Mouse (Mus musculus): Measurements from ENCODE around the gene Zfp422. TPM values are rescaled to one million over a fixed set of nuclear protein-coding genes. Genes with fewer than 3 reads are reported as not detected.
A peak's percentile ranks its signal among the peaks of the same experiment; 100 is the strongest.
"Not testable (repeated sequence)": the region's sequence is repeated elsewhere in the genome, so short reads cannot be mapped to it uniquely, and the experiment has no call there.

The Zfp422 gene
- polyA plus RNA-seq, 1 experiment from 2014 or later: 170 TPM

DNA sequence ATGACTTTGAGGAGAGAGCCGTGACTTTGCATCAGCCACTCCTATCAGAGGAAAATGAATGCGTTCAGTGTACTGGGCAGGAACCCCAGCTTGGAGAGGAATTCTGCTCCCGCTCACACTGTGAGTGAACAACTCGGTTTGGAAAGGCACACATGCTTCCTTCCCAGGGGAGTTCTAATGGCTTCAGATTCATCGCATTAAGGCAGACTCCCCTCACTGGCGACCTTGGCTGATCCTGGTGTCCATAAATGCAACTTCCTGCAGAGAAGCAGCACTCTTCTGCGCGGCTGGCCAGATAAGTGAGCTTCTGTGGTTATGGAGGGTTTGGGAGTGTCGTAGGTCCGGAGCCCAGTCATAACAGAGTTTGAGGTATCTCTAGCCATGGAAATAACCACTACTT, 967 bp upstream of the Zfp422 start:
- Histone ChIP-seq H3K4me2 (replicated peaks; ENCODE audit: low read depth, low read length) (no peak overlapping the region), H3K27ac (ENCODE audit: low read length) (no peak overlapping the region), H3K4me1 (ENCODE audit: control insufficient read depth, insufficient read depth, low read length) (0 out of 2 replicates have a peak, but pooled peaks cover 3% of the 10 kb centered on the region), H3K36me3 (ENCODE audit: control insufficient read depth, insufficient read depth, low read length) (peaks cover 5% of the 10 kb centered on the region), H3K4me3 (ENCODE audit: low read depth, low read length) (no peak overlapping the region), H3K27me3 (ENCODE audit: control insufficient read depth, insufficient read depth, low read length) (no peaks in the 10 kb centered on the region), H3K9ac (replicated peaks; ENCODE audit: low read depth, low read length) (no peak overlapping the region), H3K9me3 (ENCODE audit: control insufficient read depth, low read depth, low read length) (no peaks in the 10 kb centered on the region)
- WGBS: 86% methylated on average over 10 of the region's 10 CpGs
- no peak for ATAC-seq (ENCODE audit: insufficient number of reproducible peaks, insufficient read depth, low FRiP score, low read depth)

GRCm38 (mm10) chr6:116628095-116628494, 704 bp downstream of the Zfp422 start:
- Histone ChIP-seq H3K27me3 (ENCODE audit: control insufficient read depth, insufficient read depth, low read length) (no peaks in the 10 kb centered on the region), H3K27ac (ENCODE audit: low read length) (peak overlapping the region; percentile 89), H3K4me2 (replicated peaks; ENCODE audit: low read depth, low read length) (peak overlapping the region; percentile 64), H3K9ac (replicated peaks; ENCODE audit: low read depth, low read length) (peak overlapping the region; percentile 91), H3K9me3 (ENCODE audit: control insufficient read depth, low read depth, low read length) (no peaks in the 10 kb centered on the region), H3K4me1 (ENCODE audit: control insufficient read depth, insufficient read depth, low read length) (0 out of 2 replicates have a peak, but pooled peaks cover 3% of the 10 kb centered on the region), H3K4me3 (ENCODE audit: low read depth, low read length) (peak overlapping the region; percentile 88), H3K36me3 (ENCODE audit: control insufficient read depth, insufficient read depth, low read length) (peaks cover 9% of the 10 kb centered on the region)
- ATAC-seq (ENCODE audit: insufficient number of reproducible peaks, insufficient read depth, low FRiP score, low read depth): no peak
- 11% methylated on average over 9 of the region's 9 CpGs for WGBS

- H3K36me3 ChIP-seq (ENCODE audit: control insufficient read depth, insufficient read depth, low read length); H3K4me1 ChIP-seq (ENCODE audit: control insufficient read depth, insufficient read depth, low read length); H3K27me3 ChIP-seq (ENCODE audit: control insufficient read depth, insufficient read depth, low read length); H3K4me3 ChIP-seq (ENCODE audit: low read depth, low read length); H3K27ac ChIP-seq (ENCODE audit: low read length); ATAC-seq (ENCODE audit: insufficient number of reproducible peaks, insufficient read depth, low FRiP score, low read depth); H3K9me3 ChIP-seq (ENCODE audit: control insufficient read depth, low read depth, low read length); H3K9ac ChIP-seq (replicated peaks; ENCODE audit: low read depth, low read length); H3K4me2 ChIP-seq (replicated peaks; ENCODE audit: low read depth, low read length): not testable (repeated sequence)
- 95% methylated on average over 9 of the region's 9 CpGs for WGBS
Measured at GRCm38 (mm10) chr6:116626417-116626816, 2.4 kb downstream of the Zfp422 start.

DNA sequence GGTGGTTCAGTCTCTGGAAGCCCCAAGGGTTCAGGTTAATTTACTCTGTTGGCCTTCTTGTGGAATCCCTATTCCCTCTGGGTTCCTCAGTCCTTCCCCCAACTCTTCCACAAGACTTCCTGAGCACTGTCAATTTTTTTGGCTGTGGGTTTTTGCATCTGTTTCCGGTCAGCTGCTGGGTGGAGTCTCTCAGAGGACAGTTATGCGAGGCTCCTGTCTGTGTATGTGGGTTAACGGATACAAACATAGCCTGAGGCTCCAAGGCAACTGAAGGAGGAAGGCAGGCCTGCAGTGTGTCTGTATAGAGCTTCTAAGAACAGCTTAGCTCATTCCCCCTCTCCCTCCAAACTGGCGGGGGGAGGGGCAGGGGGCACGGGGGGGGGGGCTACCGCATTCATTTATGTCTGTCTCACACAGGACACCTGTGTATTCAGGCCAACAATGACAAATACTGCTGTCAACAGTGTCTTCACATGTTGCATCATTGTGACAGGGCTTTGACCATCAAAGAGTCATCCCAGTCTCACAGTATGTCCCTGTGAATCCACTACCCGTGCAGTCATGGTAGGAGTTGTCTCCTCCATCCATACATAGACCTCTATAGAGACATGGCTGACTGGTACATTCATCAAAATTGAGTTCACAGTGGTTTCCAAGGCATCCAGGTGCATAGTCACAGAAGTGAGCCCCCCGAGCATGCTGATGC, 7.3 kb downstream of the Zfp422 start:
- Histone ChIP-seq H3K9ac (replicated peaks; ENCODE audit: low read depth, low read length) (no peak overlapping the region), H3K27ac (ENCODE audit: low read length) (no peak overlapping the region), H3K4me1 (ENCODE audit: control insufficient read depth, insufficient read depth, low read length) (no peaks in the 10 kb centered on the region), H3K27me3 (ENCODE audit: control insufficient read depth, insufficient read depth, low read length) (no peaks in the 10 kb centered on the region), H3K36me3 (ENCODE audit: control insufficient read depth, insufficient read depth, low read length) (peaks cover 8% of the 10 kb centered on the region), H3K4me2 (replicated peaks; ENCODE audit: low read depth, low read length) (no peak overlapping the region), H3K4me3 (ENCODE audit: low read depth, low read length) (no peak overlapping the region), H3K9me3 (ENCODE audit: control insufficient read depth, low read depth, low read length) (no peaks in the 10 kb centered on the region)
- WGBS: 55% methylated on average over 8 of the region's 8 CpGs
- no peak for ATAC-seq (ENCODE audit: insufficient number of reproducible peaks, insufficient read depth, low FRiP score, low read depth)

DNA sequence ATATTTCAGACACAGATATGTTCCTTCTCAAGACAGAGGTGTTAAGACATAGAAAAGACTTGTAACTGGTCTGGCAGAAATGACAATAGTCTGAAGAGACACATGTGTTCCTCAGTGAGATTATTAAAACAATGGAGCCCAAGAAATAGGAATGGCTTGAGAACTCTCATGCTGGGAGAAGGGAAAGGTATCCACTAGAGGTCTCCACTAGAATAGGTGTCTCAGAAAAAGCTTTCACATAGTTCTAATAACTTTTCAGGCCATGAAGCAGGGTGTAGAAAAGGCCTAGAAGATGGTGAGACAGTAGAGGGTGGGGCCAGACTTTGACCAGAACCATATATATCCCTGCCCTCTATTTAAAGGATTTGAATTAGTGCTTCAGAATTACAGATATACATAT, 10.7 kb downstream of the Zfp422 start:
- Histone ChIP-seq H3K9ac (replicated peaks; ENCODE audit: low read depth, low read length) (no peak overlapping the region), H3K4me3 (ENCODE audit: low read depth, low read length) (no peak overlapping the region), H3K9me3 (ENCODE audit: control insufficient read depth, low read depth, low read length) (no peaks in the 10 kb centered on the region), H3K4me2 (replicated peaks; ENCODE audit: low read depth, low read length) (no peak overlapping the region), H3K4me1 (ENCODE audit: control insufficient read depth, insufficient read depth, low read length) (no peaks in the 10 kb centered on the region), H3K27me3 (ENCODE audit: control insufficient read depth, insufficient read depth, low read length) (no peaks in the 10 kb centered on the region), H3K36me3 (ENCODE audit: control insufficient read depth, insufficient read depth, low read length) (no peaks in the 10 kb centered on the region), H3K27ac (ENCODE audit: low read length) (no peak overlapping the region)
- no peak for ATAC-seq (ENCODE audit: insufficient number of reproducible peaks, insufficient read depth, low FRiP score, low read depth)

DNA sequence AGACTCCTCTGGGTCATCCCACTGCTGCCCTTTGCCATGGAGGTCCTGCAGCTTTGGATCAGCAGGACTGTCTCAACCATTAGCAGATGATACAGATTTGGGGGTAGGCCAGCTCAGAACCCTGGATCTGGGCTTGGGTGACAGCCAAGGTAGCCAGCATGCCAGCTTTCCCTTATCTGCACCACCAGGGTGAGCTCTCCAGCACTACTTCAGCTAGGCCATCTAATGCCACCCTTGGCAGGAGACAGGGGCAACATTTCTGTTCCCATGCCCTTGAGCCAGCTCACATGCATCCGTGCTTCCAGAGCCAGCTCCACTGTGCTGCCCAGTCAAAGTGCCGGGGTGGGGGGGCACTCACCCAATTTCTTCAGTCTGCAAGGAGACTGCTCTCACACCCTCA, 13.1 kb downstream of the Zfp422 start:
- no peaks in the 10 kb centered on the region for H3K27me3 ChIP-seq (ENCODE audit: control insufficient read depth, insufficient read depth, low read length)
- no peaks in the 10 kb centered on the region for H3K4me1 ChIP-seq (ENCODE audit: control insufficient read depth, insufficient read depth, low read length)
- no peak overlapping the region for H3K4me3 ChIP-seq (ENCODE audit: low read depth, low read length)
- H3K27ac ChIP-seq (ENCODE audit: low read length): no peak overlapping the region
- WGBS: 76% methylated on average over 2 of the region's 2 CpGs
- H3K9ac ChIP-seq (replicated peaks; ENCODE audit: low read depth, low read length): no peak overlapping the region
- no peak overlapping the region for H3K4me2 ChIP-seq (replicated peaks; ENCODE audit: low read depth, low read length)
- no peaks in the 10 kb centered on the region for H3K9me3 ChIP-seq (ENCODE audit: control insufficient read depth, low read depth, low read length)
- ATAC-seq (ENCODE audit: insufficient number of reproducible peaks, insufficient read depth, low FRiP score, low read depth): no peak
- no peaks in the 10 kb centered on the region for H3K36me3 ChIP-seq (ENCODE audit: control insufficient read depth, insufficient read depth, low read length)

DNA sequence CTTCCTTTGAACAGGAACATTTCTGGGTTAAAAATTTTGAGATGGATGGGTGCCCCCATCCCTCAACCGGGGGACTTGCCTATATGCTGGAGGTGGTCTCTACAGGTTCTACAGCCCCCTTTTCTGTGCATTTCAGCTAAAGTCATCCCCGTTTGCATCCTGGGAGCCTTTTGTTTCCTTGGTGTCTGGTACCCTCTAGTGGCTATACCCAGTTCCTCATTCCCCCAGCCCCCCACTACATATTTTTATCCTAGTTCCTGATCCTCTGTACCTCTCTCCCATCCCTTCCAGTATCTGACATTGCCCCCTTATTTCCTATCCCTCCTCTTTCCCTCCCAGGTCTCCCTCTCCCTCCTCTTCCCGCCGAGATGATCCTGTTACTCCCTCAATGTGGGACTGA, 21.6 kb downstream of the Zfp422 start:
- no peaks in the 10 kb centered on the region for H3K9me3 ChIP-seq (ENCODE audit: control insufficient read depth, low read depth, low read length)
- no peaks in the 10 kb centered on the region for H3K27me3 ChIP-seq (ENCODE audit: control insufficient read depth, insufficient read depth, low read length)
- no peak overlapping the region for H3K4me3 ChIP-seq (ENCODE audit: low read depth, low read length)
- no peaks in the 10 kb centered on the region for H3K4me1 ChIP-seq (ENCODE audit: control insufficient read depth, insufficient read depth, low read length)
- ATAC-seq (ENCODE audit: insufficient number of reproducible peaks, insufficient read depth, low FRiP score, low read depth): no peak
- no peaks in the 10 kb centered on the region for H3K36me3 ChIP-seq (ENCODE audit: control insufficient read depth, insufficient read depth, low read length)
- no peak overlapping the region for H3K9ac ChIP-seq (replicated peaks; ENCODE audit: low read depth, low read length)
- no peak overlapping the region for H3K4me2 ChIP-seq (replicated peaks; ENCODE audit: low read depth, low read length)
- WGBS: 44% methylated on average over 4 of the region's 4 CpGs
- no peak overlapping the region for H3K27ac ChIP-seq (ENCODE audit: low read length)

DNA sequence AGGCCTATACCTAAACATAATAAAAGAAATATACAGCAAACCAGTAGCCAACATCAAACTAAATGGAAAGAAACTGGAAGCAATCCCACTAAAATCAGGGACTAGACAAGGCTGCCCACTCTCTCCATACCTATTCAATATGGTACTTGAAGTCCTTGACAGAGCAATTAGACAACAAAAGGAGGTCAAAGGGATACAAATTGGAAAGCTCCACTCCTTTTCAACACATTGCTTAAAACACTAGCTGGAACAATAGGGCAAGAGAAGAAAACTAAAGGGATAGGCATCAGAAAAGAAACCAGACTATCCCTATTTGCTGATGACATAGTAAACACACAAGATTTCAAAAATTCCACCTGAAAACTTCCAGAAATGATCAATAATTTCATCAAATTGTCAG, 27.8 kb downstream of the Zfp422 start:
- not testable (repeated sequence) for H3K4me3 ChIP-seq (ENCODE audit: low read depth, low read length); H3K27ac ChIP-seq (ENCODE audit: low read length); H3K36me3 ChIP-seq (ENCODE audit: control insufficient read depth, insufficient read depth, low read length); H3K27me3 ChIP-seq (ENCODE audit: control insufficient read depth, insufficient read depth, low read length); H3K9me3 ChIP-seq (ENCODE audit: control insufficient read depth, low read depth, low read length); H3K4me2 ChIP-seq (replicated peaks; ENCODE audit: low read depth, low read length); H3K4me1 ChIP-seq (ENCODE audit: control insufficient read depth, insufficient read depth, low read length); H3K9ac ChIP-seq (replicated peaks; ENCODE audit: low read depth, low read length); ATAC-seq (ENCODE audit: insufficient number of reproducible peaks, insufficient read depth, low FRiP score, low read depth)

DNA sequence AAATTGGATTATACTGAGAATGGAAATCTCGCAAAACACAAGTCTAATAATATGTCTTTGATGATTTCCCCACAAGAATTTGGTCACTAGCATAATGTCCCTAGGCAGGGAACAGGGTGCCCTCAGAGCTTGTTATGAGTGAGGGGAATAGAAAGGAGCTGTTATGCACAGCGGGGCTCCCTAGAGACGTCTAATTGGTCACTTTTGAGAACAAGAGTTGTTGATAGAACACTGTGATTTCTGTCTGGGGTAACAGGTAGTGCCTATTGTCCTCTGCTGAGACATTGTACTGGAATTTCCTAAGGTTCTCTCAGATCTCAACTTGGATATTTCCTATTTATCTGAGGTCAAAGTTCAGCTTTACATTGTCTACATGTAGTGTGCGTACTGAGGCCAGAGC, 44.7 kb downstream of the Zfp422 start, which contains the start of gene Olfr215:
Gene Olfr215 (minus strand): TSS at position 101 of the 400 bp plus-strand sequence.
- H3K27ac ChIP-seq (ENCODE audit: low read length): no peak within 1 kb of the TSS
- no peaks in the 10 kb centered on the region for H3K27me3 ChIP-seq (ENCODE audit: control insufficient read depth, insufficient read depth, low read length)
- H3K9ac ChIP-seq (replicated peaks; ENCODE audit: low read depth, low read length): no peak within 1 kb of the TSS
- H3K36me3 ChIP-seq (ENCODE audit: control insufficient read depth, insufficient read depth, low read length): no peaks in the 10 kb centered on the region
- WGBS: 77% methylated on average over 4 of the region's 4 CpGs
- H3K4me2 ChIP-seq (replicated peaks; ENCODE audit: low read depth, low read length): no peak within 1 kb of the TSS
- no peak within 1 kb of the TSS for H3K4me3 ChIP-seq (ENCODE audit: low read depth, low read length)
- ATAC-seq (ENCODE audit: insufficient number of reproducible peaks, insufficient read depth, low FRiP score, low read depth): no peak
- H3K9me3 ChIP-seq (ENCODE audit: control insufficient read depth, low read depth, low read length): no peaks in the 10 kb centered on the region
- H3K4me1 ChIP-seq (ENCODE audit: control insufficient read depth, insufficient read depth, low read length): no peaks in the 10 kb centered on the region
